Mouse (Mus musculus): ENCODE data around the gene Pard3b. TPM values are rescaled to one million over a fixed set of nuclear protein-coding genes. Genes with fewer than 3 reads are reported as not detected.

The Pard3b gene
- polyA plus RNA-seq, 1 experiment: not detected

DNA sequence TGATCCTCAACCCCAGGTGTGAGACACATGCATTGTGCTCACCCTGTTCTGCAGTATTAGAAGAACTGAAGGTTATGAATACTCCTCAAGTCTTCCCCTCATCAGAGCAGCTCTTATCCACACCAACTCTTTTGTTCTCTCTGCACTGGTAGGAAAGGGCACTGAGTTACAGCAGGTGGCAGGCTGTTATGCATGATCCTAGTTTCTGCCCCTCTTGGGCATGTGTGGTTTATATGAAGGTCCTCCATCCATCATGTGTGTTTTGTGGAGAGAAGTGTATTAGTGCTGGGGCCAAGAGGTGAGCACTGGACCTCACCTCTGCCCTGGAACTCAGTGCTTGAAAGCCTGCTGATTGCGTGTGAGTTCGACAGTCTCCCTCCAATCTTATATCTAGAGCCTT, 994.3 kb downstream of the Pard3b start:
- H3K4me1 ChIP-seq (ENCODE audit: control insufficient read depth, insufficient read depth, low read length): no peaks in the 10 kb centered on the region
- no peak overlapping the region for H3K4me3 ChIP-seq (ENCODE audit: insufficient read depth, low read depth, low read length)
- TF ChIP-seq POLR2A (IDR thresholded peaks at IDR 0.05; ENCODE audit: insufficient read depth, low read depth, low read length): no peak
- TF ChIP-seq CTCF (IDR thresholded peaks at IDR 0.05; ENCODE audit: insufficient read depth, low read depth, low read length): no peak
- WGBS: 97% methylated on average over 2 of the region's 2 CpGs
- no peak overlapping the region for H3K27ac ChIP-seq (ENCODE audit: insufficient read depth, low read depth, low read length)

DNA sequence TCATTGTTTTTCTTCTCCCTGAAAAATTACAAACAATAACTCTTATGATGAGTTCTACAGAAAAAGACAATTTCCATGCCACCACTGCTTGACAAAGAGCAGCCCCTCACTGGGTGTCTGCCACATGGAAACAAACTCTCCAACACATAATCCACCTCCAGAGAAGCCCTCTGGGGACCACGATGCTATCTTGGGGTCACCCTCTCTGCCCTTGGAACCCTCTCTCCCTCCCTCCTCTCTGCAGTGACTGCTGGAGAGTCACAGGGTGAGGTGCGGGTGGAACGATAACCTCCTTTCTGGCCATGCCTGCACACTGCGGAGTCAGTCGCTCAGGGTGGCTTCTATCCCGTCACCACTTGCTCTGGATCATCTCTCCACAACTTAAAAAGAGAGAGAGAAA, 996.6 kb downstream of the Pard3b start:
- TF ChIP-seq CTCF (IDR thresholded peaks at IDR 0.05; ENCODE audit: insufficient read depth, low read depth, low read length) (no peak), POLR2A (IDR thresholded peaks at IDR 0.05; ENCODE audit: insufficient read depth, low read depth, low read length) (no peak)
- H3K27ac ChIP-seq (ENCODE audit: insufficient read depth, low read depth, low read length): no peak overlapping the region
- WGBS: 88% methylated on average over 6 of the region's 6 CpGs
- H3K4me1 ChIP-seq (ENCODE audit: control insufficient read depth, insufficient read depth, low read length): no peaks in the 10 kb centered on the region
- H3K4me3 ChIP-seq (ENCODE audit: insufficient read depth, low read depth, low read length): no peak overlapping the region

DNA sequence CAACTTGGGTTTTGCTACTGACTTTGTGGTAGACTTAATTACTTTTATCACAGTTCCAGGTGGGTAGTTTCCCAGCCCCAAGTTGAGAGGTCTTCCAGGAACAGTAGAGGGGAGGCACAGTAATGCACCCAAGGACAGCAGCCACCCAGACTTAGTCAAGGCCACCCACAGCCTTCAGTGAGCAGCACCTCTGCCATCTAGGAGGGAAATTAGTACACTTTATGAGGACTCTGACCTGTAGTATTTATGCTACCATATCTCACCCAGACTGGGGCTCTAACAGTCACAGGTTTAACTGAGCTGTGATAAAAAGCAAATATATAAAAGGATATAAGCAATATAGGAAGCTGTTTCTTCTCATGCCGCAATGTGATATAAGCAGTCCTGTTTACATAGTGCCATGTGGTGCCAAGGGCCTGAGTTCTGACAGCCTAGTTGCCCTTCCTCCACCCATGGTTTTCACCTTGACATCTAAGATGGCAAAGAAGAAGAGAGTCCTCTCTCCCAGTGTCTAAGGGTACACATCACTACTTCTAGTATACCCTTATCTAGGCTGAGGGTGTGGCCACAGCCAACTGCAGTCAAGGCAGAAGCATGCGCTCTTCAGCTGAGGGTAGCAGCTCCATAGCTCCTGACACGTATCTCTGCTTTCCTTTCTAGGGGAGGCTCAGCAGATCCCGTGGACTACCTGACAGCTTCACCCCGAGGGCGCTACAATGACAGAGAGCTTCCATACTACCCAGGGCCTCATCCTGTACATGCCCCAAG, 998.5 kb downstream of the Pard3b start:
- Histone ChIP-seq H3K27ac (ENCODE audit: insufficient read depth, low read depth, low read length) (no peak overlapping the region), H3K4me3 (ENCODE audit: insufficient read depth, low read depth, low read length) (no peak overlapping the region), H3K4me1 (ENCODE audit: control insufficient read depth, insufficient read depth, low read length) (no peaks in the 10 kb centered on the region)
- 97% methylated on average over 6 of the region's 6 CpGs for WGBS
- TF ChIP-seq POLR2A (IDR thresholded peaks at IDR 0.05; ENCODE audit: insufficient read depth, low read depth, low read length) (no peak), CTCF (IDR thresholded peaks at IDR 0.05; ENCODE audit: insufficient read depth, low read depth, low read length) (no peak)

DNA sequence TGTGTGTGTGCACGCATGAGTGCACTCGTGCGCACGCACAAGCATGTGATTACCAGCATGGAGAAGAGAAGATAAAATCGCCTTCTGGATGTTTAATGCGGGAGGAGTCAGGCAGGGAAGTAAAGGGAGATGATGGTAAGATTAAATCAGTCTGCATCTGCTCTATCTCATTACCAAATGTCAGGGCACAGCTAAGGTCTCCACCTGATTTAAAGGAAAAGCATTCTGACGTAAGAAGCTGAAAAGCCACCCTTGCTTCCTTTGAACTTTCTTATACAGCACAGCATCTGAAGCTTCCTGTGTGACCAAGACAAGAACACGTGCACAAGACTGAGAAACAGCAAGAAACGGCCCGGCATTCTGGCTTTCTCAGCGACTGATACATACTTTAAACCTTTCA, 1000.4 kb downstream of the Pard3b start:
- H3K4me1 ChIP-seq (ENCODE audit: control insufficient read depth, insufficient read depth, low read length): no peaks in the 10 kb centered on the region
- no peak overlapping the region for H3K27ac ChIP-seq (ENCODE audit: insufficient read depth, low read depth, low read length)
- no peak for TF ChIP-seq CTCF (IDR thresholded peaks at IDR 0.05; ENCODE audit: insufficient read depth, low read depth, low read length)
- no peak for TF ChIP-seq POLR2A (IDR thresholded peaks at IDR 0.05; ENCODE audit: insufficient read depth, low read depth, low read length)
- 92% methylated on average over 11 of the region's 11 CpGs for WGBS
- H3K4me3 ChIP-seq (ENCODE audit: insufficient read depth, low read depth, low read length): no peak overlapping the region

DNA sequence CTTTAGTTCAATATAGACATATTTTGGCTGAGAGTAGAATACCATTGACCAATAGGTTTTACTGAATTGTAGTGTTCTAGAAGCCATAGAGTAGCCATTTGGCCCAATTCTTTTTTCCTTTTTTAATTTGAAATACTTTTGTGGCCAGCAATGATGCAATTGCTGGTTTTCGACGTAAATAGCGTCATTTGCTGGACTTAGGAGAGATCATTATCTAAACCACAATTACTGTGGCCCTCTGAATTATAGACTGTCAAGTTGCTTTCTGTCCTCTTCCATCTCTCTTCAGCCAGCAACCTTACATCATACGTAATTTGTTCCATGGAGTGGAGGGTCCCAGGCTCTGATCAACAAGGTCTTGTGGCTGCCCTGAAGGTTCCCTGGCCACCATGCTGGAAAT, 1000.8 kb downstream of the Pard3b start:
- 81% methylated on average over 4 of the region's 4 CpGs for WGBS
- TF ChIP-seq CTCF (IDR thresholded peaks at IDR 0.05; ENCODE audit: insufficient read depth, low read depth, low read length) (no peak), POLR2A (IDR thresholded peaks at IDR 0.05; ENCODE audit: insufficient read depth, low read depth, low read length) (no peak)
- no peak overlapping the region for H3K27ac ChIP-seq (ENCODE audit: insufficient read depth, low read depth, low read length)
- no peak overlapping the region for H3K4me3 ChIP-seq (ENCODE audit: insufficient read depth, low read depth, low read length)
- no peaks in the 10 kb centered on the region for H3K4me1 ChIP-seq (ENCODE audit: control insufficient read depth, insufficient read depth, low read length)

DNA sequence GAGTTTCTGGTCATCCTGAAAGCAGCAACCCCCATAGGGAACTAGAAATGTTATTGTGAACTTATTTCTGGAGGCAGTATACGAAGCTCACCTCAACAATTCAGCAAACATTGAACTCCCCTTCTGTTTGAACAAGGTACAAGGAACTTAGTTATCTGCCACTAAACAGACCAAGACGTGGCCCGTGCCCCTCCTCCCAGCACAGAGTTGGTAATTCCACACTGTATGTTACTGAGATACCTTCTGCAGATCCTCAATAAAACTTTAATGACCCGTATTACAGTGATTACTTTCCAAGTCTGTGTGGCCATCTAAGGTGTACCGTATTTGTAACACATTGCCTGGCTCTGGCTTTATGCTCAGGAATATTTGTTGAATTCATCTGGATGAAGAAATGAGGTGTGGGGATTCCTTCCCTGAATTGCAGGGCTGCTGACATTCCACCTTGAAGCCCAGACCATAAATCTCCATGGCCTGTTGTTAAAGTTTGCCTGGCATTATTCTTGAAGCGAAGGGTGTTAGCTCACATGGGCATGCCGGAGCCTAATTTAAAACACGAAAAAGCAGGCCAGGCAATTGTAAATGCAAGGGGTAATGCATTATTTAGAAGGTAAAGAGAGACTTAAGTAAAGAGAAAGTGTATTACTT, 1006.1 kb downstream of the Pard3b start:
- Histone ChIP-seq H3K4me1 (ENCODE audit: control insufficient read depth, insufficient read depth, low read length) (no peaks in the 10 kb centered on the region), H3K27ac (ENCODE audit: insufficient read depth, low read depth, low read length) (no peak overlapping the region), H3K4me3 (ENCODE audit: insufficient read depth, low read depth, low read length) (no peak overlapping the region)
- TF ChIP-seq POLR2A (IDR thresholded peaks at IDR 0.05; ENCODE audit: insufficient read depth, low read depth, low read length) (no peak), CTCF (IDR thresholded peaks at IDR 0.05; ENCODE audit: insufficient read depth, low read depth, low read length) (no peak)
- 90% methylated on average over 8 of the region's 8 CpGs for WGBS

DNA sequence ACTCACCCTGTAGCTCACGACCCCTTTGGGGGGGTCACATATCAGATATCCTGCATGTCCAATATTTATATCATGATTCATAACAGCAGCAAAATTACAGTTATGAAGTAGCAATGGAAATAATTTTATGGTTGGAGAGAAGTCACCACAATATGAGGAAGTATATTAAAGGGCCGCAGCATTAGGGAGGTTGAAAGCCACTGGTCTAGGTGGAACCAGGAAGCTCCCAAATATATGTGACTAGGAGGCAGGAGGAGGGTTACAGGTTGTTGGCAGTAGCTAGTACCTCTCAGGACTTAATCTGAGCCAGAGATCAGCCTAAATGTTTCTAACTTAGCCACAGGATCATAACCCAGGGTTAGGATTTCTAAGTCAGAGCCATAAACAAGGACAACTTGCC, 1008.2 kb downstream of the Pard3b start:
- WGBS: 95% methylated on average over 2 of the region's 2 CpGs
- TF ChIP-seq CTCF (IDR thresholded peaks at IDR 0.05; ENCODE audit: insufficient read depth, low read depth, low read length): no peak
- Histone ChIP-seq H3K4me1 (ENCODE audit: control insufficient read depth, insufficient read depth, low read length) (no peaks in the 10 kb centered on the region), H3K4me3 (ENCODE audit: insufficient read depth, low read depth, low read length) (no peak overlapping the region), H3K27ac (ENCODE audit: insufficient read depth, low read depth, low read length) (no peak overlapping the region)

DNA sequence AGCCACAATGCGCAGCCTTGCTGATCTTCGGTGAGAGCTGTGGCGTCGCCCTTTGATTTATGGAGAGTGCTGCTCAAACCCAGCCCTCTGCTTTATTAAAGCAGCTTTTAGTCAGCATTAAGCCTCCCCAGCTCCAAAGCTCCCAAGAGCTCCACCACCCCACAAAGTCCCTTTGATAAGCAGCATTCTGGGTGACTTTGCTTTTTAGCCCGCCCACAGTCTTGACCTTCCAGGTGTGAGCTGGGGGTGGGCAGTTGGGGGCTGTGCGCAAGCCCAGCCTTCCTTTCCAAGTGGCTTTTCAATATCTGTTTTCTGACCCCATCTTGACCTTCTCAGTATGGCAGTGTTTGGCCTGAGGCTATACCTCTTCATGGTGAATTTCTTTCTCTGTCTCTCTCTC, 1009.5 kb downstream of the Pard3b start:
- no peak overlapping the region for H3K4me3 ChIP-seq (ENCODE audit: insufficient read depth, low read depth, low read length)
- no peak for TF ChIP-seq CTCF (IDR thresholded peaks at IDR 0.05; ENCODE audit: insufficient read depth, low read depth, low read length)
- TF ChIP-seq POLR2A (IDR thresholded peaks at IDR 0.05; ENCODE audit: insufficient read depth, low read depth, low read length): no peak

DNA sequence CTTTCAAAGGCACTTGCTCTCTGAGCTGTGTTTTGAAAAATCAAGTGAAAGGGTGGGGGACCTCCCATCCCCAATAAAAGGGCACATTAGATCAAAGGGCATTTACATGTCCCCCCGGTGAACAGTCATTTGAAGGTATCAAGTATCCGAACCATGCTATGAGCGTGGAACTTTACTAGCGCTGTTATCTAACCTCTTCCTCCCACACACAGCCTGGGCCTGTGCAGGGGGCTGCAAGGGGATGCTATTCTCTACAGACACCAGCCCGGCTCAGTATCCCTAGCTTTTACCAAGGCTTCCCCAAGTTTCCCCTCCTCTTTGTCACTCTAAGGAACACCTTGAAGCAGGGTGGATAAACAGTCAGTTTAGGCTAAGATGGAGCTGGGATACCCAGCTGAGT, 1010.0 kb downstream of the Pard3b start:
- Histone ChIP-seq H3K4me1 (ENCODE audit: control insufficient read depth, insufficient read depth, low read length) (no peaks in the 10 kb centered on the region), H3K4me3 (ENCODE audit: insufficient read depth, low read depth, low read length) (no peak overlapping the region), H3K27ac (ENCODE audit: insufficient read depth, low read depth, low read length) (no peak overlapping the region)
- TF ChIP-seq CTCF (IDR thresholded peaks at IDR 0.05; ENCODE audit: insufficient read depth, low read depth, low read length): no peak
- TF ChIP-seq POLR2A (IDR thresholded peaks at IDR 0.05; ENCODE audit: insufficient read depth, low read depth, low read length): no peak
- WGBS: 85% methylated on average over 5 of the region's 5 CpGs

More for the DNA sequence above, 1009.5 kb downstream of the Pard3b start:
- WGBS: 72% methylated on average over 6 of the region's 6 CpGs
- Histone ChIP-seq H3K27ac (ENCODE audit: insufficient read depth, low read depth, low read length) (no peak overlapping the region), H3K4me1 (ENCODE audit: control insufficient read depth, insufficient read depth, low read length) (no peaks in the 10 kb centered on the region)
